Mouse (Mus musculus) left cerebral cortex, adult 8-10 months (tissue): Measurements from ENCODE around the gene Folr2. TPM values are rescaled to one million over a fixed set of nuclear protein-coding genes. Genes with fewer than 3 reads are reported as not detected.
A peak's percentile ranks its signal among the peaks of the same experiment; 100 is the strongest.

Source experiments
- DNase-seq, 2 experiments: peaks; one replicate each; pipeline ENCODE4 v3.0.0; 2022; ENCODE audit warnings: low spot score in 2 of 2
- total RNA-seq, 4 experiments: library from RNA; stranded (reverse); gene quantifications; 2 replicates each; pipeline ENCODE4 v1.2.4; 2022

The Folr2 gene
- total RNA-seq, 4 experiments from 2014 or later = 0.55 TPM; not detected in 3

DNA sequence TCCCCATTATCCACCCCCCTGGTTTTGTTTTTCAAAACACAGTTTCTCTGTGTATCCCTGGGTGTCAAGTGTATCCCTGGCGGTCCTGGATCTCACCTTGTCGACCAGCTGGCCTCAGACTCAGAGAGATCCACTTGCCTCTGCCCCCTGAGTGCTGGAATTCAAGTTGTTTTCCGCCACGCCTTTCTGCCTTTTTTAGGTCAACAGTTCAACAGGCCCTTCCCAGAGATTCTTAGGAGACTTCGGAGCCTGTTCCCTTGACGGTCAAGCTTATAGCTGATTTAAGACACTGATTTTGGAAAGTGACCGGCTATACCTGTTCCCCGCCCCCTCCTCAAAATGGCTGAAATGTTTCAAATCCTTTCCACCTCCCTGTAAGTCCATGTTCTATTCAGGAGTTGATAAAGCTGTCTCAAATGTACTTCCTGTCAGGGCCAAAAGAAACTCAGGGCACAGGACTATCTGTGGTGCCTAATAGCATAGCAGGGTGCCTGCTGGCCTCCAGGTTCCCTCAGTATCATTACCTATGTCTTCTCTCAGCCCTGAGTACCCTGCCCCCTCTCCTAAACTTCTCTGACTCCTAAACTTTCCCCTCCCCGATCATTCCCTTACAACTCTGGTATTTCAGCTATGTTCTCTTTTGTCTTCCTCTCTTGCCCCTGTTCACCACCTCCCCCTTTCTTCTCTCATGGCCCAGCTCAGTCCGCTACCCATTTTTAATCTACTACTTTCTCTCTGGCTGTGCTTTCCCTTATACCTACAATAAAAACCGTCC is 9.7 kb upstream of the Folr2 start:
- no peak for DNase-seq

DNA sequence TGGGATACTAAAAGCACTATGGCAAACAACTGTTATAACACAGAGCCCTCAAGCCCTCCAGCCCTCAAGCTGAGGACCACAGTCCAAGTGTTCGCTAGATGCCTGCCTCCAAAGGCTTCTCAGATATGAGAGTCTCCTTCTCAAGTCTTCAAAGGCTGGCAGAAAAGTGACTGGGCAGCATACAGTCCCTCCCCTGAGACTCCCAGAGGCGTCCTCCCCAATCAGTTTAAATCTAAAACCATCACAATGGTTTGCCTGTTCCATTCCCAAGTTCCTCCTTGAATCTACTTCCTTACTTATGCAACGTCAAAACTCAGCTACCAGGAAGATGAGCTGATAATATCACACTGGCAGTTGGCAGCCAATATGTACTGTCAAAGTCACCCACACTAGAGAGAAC is 6.4 kb upstream of the Folr2 start, which contains the start of gene Anapc15:
Gene Anapc15 (plus strand): TSS at position 301 of the 400 bp plus-strand sequence.
- DNase-seq = no peak

DNA sequence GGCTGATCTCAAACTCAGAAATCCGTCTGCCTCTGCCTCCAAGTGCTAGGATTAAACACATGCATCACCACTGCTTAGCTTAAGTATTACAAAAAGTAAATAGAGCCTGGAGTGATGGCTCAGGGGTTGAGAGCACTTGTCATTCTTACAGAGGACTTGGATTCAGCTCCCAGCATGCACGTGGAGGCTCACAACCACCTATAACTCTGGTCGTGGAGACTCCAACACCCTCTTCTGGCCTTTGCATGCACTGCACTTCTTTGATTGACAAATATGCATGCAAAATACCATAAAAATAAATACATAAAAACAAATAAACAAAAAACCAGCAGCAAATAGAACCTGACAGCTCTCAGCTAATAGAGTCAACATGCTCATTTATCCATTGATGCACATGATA is 5.3 kb upstream of the Folr2 start:
- no peak for DNase-seq

DNA sequence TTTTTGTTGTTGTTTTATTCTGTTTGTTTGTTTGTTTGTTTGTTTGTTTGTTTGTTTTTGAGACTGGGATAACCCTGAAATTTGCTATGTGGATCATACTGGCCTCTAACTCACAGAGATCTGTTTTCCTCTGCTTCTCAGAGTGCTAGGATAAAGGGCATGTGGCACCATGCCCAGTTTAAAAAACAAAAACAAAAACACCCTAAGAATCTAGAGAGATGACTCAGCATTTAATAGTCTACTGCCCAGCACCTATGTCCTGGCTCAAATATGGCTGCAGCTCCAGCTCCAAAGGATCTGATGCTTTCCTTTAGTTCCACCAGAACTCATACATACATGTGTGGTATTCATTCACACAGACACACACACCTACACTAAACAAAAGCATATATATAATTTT is 4.0 kb upstream of the Folr2 start:
- DNase-seq = no peak

DNA sequence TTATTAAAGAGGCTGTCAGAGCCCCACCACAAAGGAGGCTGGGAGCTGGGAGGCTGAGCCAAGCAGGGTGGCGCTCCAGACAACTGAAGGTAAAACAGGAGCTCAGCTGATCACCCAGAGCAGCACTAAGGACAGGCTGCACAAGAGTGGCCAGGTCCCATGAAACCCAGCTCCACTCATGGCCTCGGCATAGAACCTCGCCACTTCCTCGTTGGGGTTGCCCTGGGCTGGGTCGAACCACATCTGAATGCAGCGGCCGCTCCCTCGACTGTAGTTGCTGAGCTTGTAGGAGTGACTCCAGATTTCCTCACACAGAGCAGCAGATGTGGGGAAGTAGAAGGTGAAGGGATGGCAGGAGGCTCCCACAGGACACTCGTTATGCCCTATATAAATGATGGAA is 1.4 kb upstream of the Folr2 start:
- no peak for DNase-seq

DNA sequence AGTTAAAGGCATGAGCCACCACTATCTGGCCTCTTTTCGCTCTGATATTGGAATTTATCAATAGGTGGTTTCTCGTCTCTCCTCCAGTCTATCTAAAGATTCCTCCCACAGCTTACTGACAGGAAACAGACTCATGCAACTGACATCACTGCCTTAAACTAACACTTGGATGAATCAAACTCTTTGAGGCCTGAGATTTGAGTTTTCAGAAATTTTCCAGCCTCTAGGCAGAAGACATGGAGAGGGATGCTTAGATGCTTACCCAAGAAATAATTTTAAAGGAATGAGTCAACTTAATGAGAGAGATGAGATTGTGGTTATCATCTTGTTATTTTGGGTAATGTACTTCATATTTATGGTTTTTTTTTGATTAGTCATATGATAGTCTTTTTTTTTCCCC is 3.2 kb downstream of the Folr2 start:
- DNase-seq = no peak

DNA sequence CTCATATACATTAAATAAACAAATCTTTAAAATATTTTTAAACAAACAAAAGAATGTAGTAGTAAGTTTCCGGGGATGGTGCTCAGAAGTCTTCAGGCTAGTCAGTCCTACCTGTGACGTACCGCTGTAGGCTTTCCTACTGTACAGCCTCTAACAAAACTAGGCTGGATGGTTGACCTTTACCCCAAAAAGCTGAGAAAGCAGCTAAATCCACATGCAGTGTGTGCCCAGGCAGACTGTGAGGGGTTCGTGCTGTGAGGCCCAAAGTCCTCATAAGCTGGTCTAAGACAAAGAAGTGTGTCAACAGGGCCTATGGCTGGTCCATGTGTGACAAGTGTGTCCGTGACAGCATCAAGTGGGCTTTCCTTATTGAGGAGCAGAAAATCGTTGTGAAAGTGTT is 4.1 kb downstream of the Folr2 start:
- DNase-seq = no peak

DNA sequence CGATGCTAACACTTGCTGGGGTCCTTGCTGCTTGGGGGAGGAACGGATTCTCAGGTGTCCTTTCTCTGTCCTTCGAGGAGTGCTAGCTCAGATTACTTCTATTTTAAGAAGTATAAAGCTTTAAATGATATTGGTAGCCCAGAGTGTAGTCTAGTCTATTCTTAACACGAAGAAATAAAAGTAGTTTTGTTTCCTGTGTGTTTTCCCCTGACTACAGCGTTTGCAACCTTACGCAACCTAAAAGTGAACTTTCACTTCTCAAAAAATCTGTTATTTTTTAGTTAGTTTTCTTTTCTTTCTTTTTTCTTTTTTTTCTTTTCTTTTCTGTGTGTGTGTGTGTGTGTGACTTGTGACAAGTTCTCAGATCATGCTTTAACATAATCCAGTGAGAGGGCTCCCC is 5.3 kb downstream of the Folr2 start:
- no peak for DNase-seq

DNA sequence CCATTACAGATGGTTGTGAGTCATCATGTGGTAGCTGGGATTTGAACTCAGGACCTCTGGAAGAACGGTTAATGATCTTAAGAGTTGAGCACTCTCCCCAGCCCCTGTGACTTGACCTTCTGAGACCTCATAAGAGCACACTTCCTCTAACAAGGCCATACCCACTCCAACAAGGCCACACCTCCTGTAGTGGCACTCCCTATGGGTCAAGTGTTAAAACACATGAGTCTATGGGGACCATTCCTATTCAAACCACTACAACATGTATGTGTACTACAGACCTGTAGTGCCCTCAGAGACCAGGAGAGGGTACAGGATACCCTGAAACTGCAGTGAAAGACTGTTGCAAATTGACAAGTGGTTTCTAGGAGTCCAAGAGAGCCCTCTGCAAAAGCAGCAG is 9.1 kb downstream of the Folr2 start:
- no peak for DNase-seq

DNA sequence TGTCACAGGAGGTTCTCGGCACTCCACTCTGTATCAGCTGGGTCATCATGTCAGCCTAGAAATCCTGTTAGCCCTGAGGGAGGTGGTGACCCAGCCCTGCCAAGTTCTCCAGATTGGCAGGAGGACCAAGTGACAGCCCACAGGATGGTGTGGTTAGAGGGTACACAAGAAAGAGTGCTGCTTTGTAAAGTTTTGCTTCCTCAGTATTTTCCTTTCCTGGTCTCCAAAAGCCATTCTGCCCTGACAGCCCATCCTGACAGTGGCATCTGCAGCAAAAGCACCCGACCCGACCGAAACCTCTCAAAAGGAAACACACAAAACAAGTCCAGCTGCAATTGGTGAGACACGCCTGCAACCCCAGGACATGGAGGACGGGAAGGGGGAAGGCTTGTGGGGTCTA is 12.8 kb downstream of the Folr2 start:
- no peak for DNase-seq

DNA sequence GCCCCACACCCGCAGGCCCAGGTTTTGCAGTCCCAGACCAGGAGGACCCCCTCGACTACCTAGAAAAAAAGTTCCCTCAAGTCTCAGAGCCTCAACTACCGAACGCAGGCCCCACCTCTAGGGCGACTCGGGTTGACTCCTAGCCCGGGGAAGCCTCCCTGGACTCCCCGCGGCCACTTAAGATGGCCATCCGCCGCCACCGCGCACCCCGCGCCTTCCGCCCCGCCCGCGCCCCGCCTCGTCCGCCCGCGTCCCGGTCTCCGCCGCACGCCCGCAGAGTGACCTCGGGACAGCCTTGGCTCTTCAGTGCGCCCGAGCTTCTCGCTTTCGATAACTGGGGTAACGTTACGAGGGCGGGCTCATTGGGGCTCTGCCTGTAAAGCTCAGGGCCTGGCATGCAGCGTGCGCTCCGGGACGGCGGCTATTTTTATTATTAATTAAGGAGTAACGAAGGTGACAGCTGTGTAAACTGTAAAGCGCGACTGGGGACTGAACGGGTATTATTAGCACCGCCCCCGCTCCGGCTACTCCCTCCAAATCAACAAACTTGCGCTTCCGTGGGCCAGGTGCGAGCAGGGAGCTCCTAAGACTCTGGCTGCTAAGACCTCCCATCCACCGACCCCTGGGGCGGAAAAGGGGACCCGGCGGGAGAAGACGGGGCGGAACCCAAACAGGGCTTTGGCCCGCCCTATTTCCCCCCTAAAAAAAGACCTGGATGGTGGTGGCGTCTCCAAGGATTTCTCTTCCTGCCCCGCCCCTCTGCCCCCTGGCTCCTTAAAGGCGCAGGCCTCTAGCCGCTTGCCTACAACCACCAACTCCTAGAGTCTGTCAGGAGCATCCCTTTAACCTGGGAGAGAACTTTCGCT is 19.2 kb downstream of the Folr2 start, which contains the start of gene Inppl1:
Gene Inppl1 (minus strand): TSS at position 624 of the 866 bp plus-strand sequence.
- peak; percentile 59 to 79 for DNase-seq

DNA sequence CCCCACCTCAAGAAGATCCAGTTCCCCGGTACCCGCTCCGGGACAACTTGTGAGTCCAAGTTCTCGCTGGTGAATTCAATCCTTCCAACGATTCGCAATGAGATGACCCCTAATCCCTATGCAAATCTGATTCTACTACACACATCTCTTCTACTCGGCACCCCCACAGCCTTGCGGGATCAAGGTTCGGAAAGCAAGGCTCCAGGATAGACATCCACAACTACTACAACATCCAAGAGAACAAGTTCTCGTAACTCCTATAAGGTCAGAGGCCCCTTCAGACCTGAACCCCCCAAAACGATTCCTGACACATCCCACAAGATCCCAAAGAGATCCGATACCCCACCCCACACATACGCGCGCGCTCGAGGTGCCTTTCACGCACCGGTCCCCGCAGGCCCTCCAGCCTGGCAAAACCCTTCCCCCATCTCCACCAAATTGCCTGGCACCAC is 19.8 kb downstream of the Folr2 start:
- DNase-seq = no peak

DNA sequence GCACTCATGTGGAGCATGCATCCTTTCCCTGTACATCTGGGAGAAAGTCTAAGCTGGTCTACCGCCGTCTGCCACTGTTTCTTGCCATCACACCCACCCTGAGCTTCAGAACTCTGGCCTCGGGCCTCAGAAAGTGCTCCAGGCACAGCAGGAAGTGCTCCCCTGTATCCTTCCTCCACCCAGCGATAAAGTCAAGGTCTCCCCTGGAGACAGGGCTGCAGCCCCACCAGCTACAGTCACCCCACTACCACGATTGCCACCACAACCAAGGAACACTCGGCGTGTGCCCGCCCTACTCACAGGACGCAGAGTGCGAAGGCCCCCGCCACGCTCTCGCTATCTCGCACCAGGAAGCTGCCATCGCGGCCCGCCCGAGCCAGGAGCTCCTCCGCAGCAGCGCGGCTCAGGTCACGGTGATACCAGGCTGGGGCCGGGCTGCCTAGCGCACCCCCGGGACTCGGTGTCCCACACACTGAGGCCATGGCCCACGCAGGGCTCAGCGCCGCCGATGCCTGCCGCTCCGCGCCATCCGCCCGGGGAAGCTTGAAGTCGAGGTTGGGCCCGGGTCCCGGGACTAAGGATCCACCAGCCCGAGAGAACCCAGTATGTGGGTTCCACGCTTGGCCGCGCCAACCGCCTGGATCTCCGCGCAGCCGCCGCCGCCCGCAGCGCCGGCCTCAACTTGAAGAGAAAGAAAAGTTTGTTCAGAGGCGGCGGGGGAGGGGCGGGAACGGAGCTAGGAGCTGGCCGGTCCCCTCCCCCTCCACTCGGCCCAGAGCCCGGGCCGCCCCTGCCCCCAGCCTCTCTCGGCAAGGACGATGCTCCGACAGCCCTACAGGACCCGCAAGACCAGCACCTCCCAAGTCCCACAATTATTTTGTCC is 20.5 kb downstream of the Folr2 start:
- peak in 1 of 2 experiments; percentile 35 for DNase-seq

DNA sequence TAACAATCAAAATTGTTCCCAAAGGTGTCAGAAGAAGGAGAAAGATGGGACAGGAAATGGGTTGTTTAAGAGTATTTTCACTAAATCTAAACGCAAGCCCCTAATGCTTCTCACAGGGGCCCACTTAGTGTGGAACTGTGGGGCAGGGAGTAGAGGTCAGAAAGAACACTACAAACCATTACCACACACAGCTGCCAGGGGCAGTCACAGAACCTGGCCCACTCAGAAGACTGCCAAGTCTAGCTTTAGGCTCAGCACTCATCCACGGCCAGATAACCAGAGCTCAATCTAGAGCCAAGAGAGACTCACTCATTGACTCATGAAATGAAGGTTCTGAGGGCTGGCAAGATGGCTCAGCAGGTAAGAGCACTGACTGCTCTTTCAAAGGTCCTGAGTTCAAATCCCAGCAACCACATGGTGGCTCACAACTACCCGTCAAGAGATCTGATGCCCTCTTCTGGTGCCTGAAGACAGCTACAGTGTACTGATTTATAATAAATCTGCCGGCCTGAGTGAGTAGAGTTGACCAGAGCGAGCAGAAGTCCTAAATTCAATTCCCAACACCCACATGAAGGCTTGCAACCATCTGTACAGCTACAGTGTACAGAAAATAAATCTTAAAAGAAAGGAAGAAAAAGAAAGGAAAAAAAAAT is 21.4 kb downstream of the Folr2 start:
- DNase-seq = no peak

DNA sequence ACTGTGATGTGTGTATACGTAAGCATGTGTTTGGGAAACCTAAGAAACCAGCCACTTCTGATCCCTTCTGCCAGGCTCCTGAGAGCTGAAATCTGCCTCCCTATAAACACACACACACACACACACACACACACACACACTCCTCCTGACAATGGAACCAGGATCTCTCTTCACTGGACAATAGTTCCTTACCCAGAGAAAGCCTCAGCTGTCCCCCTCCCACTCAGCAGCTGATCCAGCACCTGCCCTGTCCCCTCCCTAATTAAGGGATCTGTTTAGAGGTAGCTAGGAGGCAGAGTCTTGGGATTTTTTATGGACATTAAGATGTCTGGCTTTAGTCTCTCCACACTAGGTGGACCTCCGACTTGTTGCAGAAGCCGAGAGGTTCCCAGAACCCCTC is 22.1 kb downstream of the Folr2 start:
- no peak for DNase-seq

DNA sequence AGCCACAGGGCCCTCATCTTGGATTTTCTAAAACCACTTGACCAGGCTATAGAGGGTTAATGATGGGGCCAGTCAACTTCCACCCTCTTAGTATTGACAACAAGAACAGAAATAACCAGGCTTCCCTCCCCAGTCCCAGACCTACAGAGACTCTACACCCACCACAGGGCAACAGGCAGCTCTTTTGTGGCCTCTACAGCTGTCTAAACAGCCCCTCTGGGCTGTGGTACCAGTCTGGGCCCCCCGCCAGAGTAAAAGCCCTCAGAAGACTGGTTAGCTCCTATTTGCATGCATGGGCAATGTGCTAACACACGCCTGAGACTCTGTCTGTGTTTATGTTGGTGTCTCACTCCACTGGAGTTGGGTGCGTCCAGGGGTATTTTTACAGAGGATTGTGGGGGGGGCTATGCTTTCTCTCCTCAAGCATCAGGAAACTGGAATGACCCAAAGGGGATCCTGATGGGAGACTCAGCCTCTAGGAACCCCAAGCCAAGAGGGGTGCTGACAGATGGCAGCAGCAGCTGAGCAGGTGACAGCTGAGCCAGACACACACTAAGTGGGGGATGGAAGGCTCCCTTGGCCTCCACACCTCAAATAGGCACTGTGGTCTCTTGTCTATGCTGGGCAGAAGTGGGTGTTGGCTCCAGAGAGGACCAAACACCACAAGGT is 22.9 kb downstream of the Folr2 start:
- no peak for DNase-seq

DNA sequence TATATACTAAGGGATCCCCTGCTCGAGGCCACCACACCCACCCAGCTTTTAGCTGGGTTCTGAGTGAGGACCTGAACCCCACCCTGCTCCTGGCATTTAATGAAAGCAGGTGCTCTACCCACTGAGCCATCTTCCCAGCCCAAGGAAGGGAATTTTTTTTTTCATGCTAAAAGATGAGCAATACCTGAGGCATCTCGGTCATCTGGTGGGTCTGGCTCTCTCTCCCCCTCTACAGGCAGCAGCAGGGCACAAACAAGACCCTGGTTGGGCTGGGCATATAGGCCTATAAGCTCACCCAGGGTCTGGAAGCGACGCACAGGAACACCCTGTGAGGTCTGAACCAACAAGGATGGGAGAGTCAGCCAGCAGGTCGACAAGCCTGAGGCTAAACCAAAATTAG is 23.6 kb downstream of the Folr2 start:
- DNase-seq = no peak

DNA sequence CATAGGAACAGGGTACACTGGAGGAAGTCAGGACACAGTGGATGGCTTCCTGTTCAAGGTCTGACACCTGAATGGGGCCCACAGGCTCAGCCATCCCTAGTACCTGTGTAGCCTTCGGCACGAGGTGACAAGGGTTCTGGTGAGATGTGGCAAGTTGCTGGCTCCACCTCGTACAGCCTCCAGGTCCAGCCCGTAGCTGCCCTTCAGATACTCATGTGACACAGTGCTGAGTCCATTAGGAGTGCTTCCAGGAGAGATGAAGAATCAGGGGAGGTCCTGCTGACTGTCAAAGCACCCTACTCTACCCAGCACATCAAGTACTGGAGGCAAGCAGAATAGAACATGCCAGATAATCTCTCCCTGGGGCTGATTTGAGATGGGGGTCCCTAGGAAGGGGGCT is 24.6 kb downstream of the Folr2 start:
- no peak for DNase-seq

DNA sequence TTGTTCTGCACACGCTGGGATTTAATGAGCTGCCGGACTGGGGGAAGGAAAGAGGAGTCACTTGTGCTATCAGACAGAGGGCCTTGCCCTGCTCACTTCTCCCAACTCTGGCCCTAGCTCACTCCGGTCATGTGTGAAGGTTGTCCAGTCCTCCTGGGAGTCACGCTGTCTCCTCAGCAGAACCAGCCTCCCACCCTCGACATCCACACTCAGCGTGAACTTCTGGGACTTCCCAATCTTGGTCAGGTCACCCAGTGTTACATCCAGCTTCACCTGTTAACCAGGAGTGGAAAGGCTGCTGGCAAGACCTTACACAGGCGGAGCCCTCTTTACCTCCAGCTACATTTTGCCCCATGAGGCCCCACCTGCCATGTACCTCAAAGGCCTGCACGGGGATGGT is 25.6 kb downstream of the Folr2 start:
- no peak for DNase-seq

DNA sequence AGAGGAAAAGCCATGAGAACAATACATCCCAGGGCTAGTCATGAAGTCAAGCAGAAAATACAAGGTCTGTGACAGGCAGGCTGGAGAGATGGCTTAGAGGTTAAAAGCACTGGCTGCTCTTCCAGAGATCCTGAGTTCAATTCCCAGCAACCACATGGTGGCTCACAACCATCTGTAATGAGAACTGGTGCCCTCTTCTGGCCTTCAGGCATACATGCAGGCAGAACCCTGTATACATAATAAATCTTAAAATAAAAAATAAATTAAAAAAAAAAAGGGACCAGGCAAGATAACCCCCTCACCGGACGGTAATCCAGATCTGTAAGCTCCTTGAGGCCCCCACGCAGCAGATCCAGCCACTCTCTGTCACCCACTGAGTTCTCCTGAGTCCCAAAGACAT is 26.6 kb downstream of the Folr2 start:
- DNase-seq = no peak
